Mouse (Mus musculus) liver, embryonic 16.5 days (tissue): Measurements from ENCODE around the gene Zcchc24. TPM values are rescaled to one million over a fixed set of nuclear protein-coding genes. Genes with fewer than 3 reads are reported as not detected.

Experiments
- ATAC-seq: fragments of 200-750 bp; cut with Nextera tagmentation; 2 replicates; pipeline ENCODE4 v1.8.0; 2017; ENCODE audit warnings: low read depth, mild to moderate bottlenecking, moderate number of reproducible peaks, moderate library complexity
- H3K27ac ChIP-seq: fragments of 300-500 bp; sonication (generic); 2 replicates; pipeline ENCODE4 v1.5.1; 2014; ENCODE audit warnings: mild to moderate bottlenecking, low read length
- H3K27me3 ChIP-seq: fragments of 300-500 bp; sonication (generic); 2 replicates; pipeline ENCODE4 v1.6.1; 2014; ENCODE audit warnings: low read depth, low read length, mixed read lengths; ENCODE audit not compliant: control insufficient read depth, insufficient read depth
- H3K36me3 ChIP-seq: fragments of 300-500 bp; sonication (generic); 2 replicates; pipeline ENCODE4 v1.6.1; 2014; ENCODE audit warnings: mild to moderate bottlenecking; ENCODE audit not compliant: control insufficient read depth, insufficient read depth
- H3K4me1 ChIP-seq: fragments of 300-500 bp; sonication (generic); 2 replicates; pipeline ENCODE4 v1.6.1; 2014; ENCODE audit warnings: low read depth, low read length, mixed read lengths; ENCODE audit not compliant: control insufficient read depth
- H3K4me2 ChIP-seq: fragments of 300-500 bp; sonication (generic); 2 replicates; pipeline ENCODE4 v1.6.1; 2014; ENCODE audit warnings: low read depth, low read length, mixed read lengths
- H3K4me3 ChIP-seq: fragments of 300-500 bp; sonication (generic); 2 replicates; pipeline ENCODE4 v1.5.1; 2014; ENCODE audit warnings: low read depth, mild to moderate bottlenecking, low read length
- H3K9ac ChIP-seq: fragments of 300-500 bp; sonication (generic); 2 replicates; pipeline ENCODE4 v1.6.1; 2014; ENCODE audit warnings: low read depth, low read length
- H3K9me3 ChIP-seq: fragments of 300-500 bp; sonication (generic); replicated peaks from 2 replicates; pipeline ENCODE4 v1.6.1; 2016; ENCODE audit warnings: low read length; ENCODE audit not compliant: control insufficient read depth
- WGBS: fragments of 180-500 bp; shearing (Covaris S2); extraction: QIAGEN DNeasy Blood & Tissue Kit; methylation state at CpG from one replicate; pipeline ENCODE4 v1.1.7; 2014; ENCODE audit not compliant: insufficient replicate concordance; 5-methylcytosine and 5-hydroxymethylcytosine counted together
- polyA plus RNA-seq: library from polyadenylated mRNA; unstranded; fragments of >200 nt; fragmentation: Nextera tagmentation; extraction: Ambion mirVana; gene quantifications from 2 replicates; pipeline ENCODE4 v1.2.1, GENCODE M21; 2015

Gene Zcchc24
- polyA plus RNA-seq, 1 experiment from 2014 or later: 5.5 TPM

DNA sequence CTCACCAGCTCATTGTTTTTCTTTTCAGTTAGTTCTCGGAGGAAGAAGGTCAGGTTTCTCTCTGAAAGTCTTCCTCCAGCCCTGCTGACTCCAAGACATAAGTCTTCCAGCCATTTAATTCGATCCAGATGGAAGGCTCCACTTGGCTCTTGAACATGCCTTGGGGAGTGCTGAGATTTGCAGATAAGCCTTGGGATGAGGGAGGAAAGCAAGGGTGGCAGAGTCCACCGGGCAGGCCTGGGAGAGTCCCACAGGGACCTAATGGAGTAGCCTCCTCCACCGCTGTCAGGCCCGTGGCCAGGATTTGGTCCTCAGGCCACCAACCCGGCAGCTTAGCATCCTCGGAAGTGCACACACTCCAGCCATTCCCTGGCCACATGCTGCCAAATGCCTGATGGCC lies 27.8 kb upstream of the Zcchc24 start:
- Histone ChIP-seq H3K4me2 (no peak overlapping the region), H3K36me3 (no peaks in the 10 kb centered on the region), H3K9ac (no peak overlapping the region), H3K27ac (no peak overlapping the region), H3K4me1 (peaks cover 2% of the 10 kb centered on the region; the same call in 1 of the 2 replicates), H3K27me3 (no peaks in the 10 kb centered on the region), H3K4me3 (no peak overlapping the region), H3K9me3 (no peaks in the 10 kb centered on the region)
- 72% methylated on average over 7 of the region's 7 CpGs for WGBS
- no peak for ATAC-seq

GRCm38 (mm10) chr14:25795561-25796174 lies 26.8 kb upstream of the Zcchc24 start:
- 26% methylated on average over 10 of the region's 10 CpGs for WGBS
- no peaks in the 10 kb centered on the region for H3K27me3 ChIP-seq
- 0 out of 2 replicates have a peak overlapping the region, but pooled peaks have one; percentile 9 for H3K4me2 ChIP-seq
- peak; percentile 77 for ATAC-seq
- H3K9me3 ChIP-seq: no peaks in the 10 kb centered on the region
- H3K27ac ChIP-seq: peak overlapping the region; percentile 33
- no peak overlapping the region for H3K4me3 ChIP-seq
- H3K9ac ChIP-seq: no peak overlapping the region
- peaks cover 2% of the 10 kb centered on the region; the same call in 1 of the 2 replicates for H3K4me1 ChIP-seq
- no peaks in the 10 kb centered on the region for H3K36me3 ChIP-seq

- Histone ChIP-seq H3K4me2 (0 out of 2 replicates have a peak overlapping the region, but pooled peaks have one; percentile 9), H3K27ac (peak overlapping the region; percentile 33), H3K4me3 (no peak overlapping the region), H3K9ac (no peak overlapping the region), H3K27me3 (no peaks in the 10 kb centered on the region), H3K9me3 (no peaks in the 10 kb centered on the region), H3K36me3 (no peaks in the 10 kb centered on the region), H3K4me1 (peaks cover 2% of the 10 kb centered on the region; the same call in 1 of the 2 replicates)
- WGBS: 61% methylated on average over 6 of the region's 6 CpGs
- no peak for ATAC-seq
These were observed 26.2 kb upstream of the Zcchc24 start for GRCm38 (mm10) chr14:25795067-25795466.

GRCm38 (mm10) chr14:25794331-25794730 lies 25.5 kb upstream of the Zcchc24 start:
- Histone ChIP-seq H3K27ac (no peak overlapping the region), H3K4me3 (no peak overlapping the region), H3K27me3 (no peaks in the 10 kb centered on the region), H3K4me2 (no peak overlapping the region), H3K4me1 (peaks cover 5% of the 10 kb centered on the region; the same call in 1 of the 2 replicates), H3K9ac (no peak overlapping the region), H3K36me3 (no peaks in the 10 kb centered on the region), H3K9me3 (no peaks in the 10 kb centered on the region)
- 69% methylated on average over 2 of the region's 2 CpGs for WGBS
- no peak for ATAC-seq

DNA sequence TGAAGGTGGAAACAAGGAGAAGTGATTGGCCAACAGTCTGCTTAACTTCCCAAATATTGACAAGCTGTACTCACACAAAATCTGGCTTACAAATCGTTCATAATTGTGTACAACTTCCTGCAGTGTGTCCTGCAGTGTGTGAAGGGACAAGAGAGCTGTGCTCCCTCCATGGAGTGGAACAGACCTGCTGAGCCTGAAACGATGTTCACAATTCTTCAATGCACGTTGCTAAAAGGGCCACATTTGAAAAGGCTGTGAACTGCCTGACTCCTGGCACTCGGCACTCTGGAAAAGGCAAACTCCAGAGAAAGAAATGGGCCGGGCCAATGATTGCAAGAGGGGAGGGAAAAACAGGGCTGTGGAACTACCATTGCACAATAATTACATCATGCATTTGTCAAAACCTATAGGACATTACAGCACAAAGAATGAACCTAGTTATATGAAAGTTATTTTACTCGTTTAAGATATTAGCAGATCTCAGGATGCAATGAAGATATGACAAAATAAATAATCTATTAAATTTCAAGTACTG lies 22.0 kb upstream of the Zcchc24 start:
- H3K9me3 ChIP-seq: no peaks in the 10 kb centered on the region
- H3K4me1 ChIP-seq: peaks cover 3% of the 10 kb centered on the region; the same call in 1 of the 2 replicates
- H3K27ac ChIP-seq: peak overlapping the region; percentile 79
- H3K36me3 ChIP-seq: no peaks in the 10 kb centered on the region
- peak; percentile 73 for ATAC-seq
- H3K4me3 ChIP-seq: no peak overlapping the region
- no peaks in the 10 kb centered on the region for H3K27me3 ChIP-seq
- no peak overlapping the region; the same call in 1 of the 2 replicates for H3K9ac ChIP-seq
- peak overlapping the region; percentile 9; the same call in 1 of the 2 replicates for H3K4me2 ChIP-seq
- WGBS: 43% methylated on average over 6 of the region's 6 CpGs

- Histone ChIP-seq H3K9ac (no peak overlapping the region), H3K4me2 (no peak overlapping the region), H3K27me3 (no peaks in the 10 kb centered on the region), H3K9me3 (no peaks in the 10 kb centered on the region), H3K36me3 (no peaks in the 10 kb centered on the region), H3K4me3 (no peak overlapping the region), H3K4me1 (peaks cover 3% of the 10 kb centered on the region; the same call in 1 of the 2 replicates), H3K27ac (no peak overlapping the region)
- no peak for ATAC-seq
- 45% methylated on average over 1 of the region's 1 CpGs for WGBS
These were observed 21.1 kb upstream of the Zcchc24 start for GRCm38 (mm10) chr14:25789946-25790345.

DNA sequence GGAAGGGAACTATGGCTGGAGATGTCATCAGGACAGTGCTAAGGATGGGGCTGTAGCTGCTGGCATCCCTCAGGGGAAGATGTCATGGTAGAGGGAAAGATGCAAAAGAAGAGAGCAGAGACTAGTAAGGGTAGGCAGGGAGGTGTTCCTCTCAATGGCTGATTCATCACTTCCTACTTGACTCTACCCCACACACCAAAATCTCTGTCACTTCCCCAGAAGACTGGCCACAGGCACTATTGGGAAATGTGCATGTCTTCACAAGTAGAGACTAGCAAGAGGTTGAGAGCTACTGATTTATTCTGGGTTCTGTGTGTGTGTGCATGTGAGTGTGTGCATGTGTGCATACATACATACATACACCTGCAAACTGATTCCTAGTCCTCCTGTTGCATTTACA lies 20.4 kb upstream of the Zcchc24 start:
- peaks cover 3% of the 10 kb centered on the region; the same call in 1 of the 2 replicates for H3K4me1 ChIP-seq
- no peak overlapping the region for H3K9ac ChIP-seq
- no peak for ATAC-seq
- H3K9me3 ChIP-seq: no peaks in the 10 kb centered on the region
- no peak overlapping the region for H3K4me2 ChIP-seq
- H3K27me3 ChIP-seq: no peaks in the 10 kb centered on the region
- no peak overlapping the region for H3K4me3 ChIP-seq
- H3K36me3 ChIP-seq: no peaks in the 10 kb centered on the region
- no peak overlapping the region for H3K27ac ChIP-seq

GRCm38 (mm10) chr14:25788201-25788600 lies 19.4 kb upstream of the Zcchc24 start:
- Histone ChIP-seq H3K9ac (no peak overlapping the region), H3K36me3 (no peaks in the 10 kb centered on the region), H3K27ac (no peak overlapping the region), H3K4me1 (peaks cover 3% of the 10 kb centered on the region; the same call in 1 of the 2 replicates), H3K4me2 (no peak overlapping the region), H3K4me3 (no peak overlapping the region), H3K27me3 (no peaks in the 10 kb centered on the region), H3K9me3 (no peaks in the 10 kb centered on the region)
- no peak for ATAC-seq
- WGBS: 24% methylated on average over 5 of the region's 5 CpGs

GRCm38 (mm10) chr14:25787387-25787910 lies 18.6 kb upstream of the Zcchc24 start:
- Histone ChIP-seq H3K4me3 (no peak overlapping the region), H3K4me2 (no peak overlapping the region), H3K9me3 (no peaks in the 10 kb centered on the region), H3K4me1 (peaks cover 3% of the 10 kb centered on the region; the same call in 1 of the 2 replicates), H3K27me3 (no peaks in the 10 kb centered on the region), H3K36me3 (no peaks in the 10 kb centered on the region), H3K9ac (no peak overlapping the region), H3K27ac (no peak overlapping the region)
- ATAC-seq: no peak
- 73% methylated on average over 12 of the region's 12 CpGs for WGBS
